Mouse (Mus musculus): ENCODE data around the gene Timp1.

Timp1 gene

GRCm38 (mm10) chrX:20869962-20870513 is at the start of gene Timp1:
Gene Timp1, plus strand, starts transcription at chrX:20870166.
- TF ChIP-seq GATA4 (IDR thresholded peaks at IDR 0.05; ENCODE audit: insufficient replicate concordance, low read length) = no peak

- TF ChIP-seq GATA4 (IDR thresholded peaks at IDR 0.05; ENCODE audit: insufficient replicate concordance, low read length) = no peak
Observed at GRCm38 (mm10) chrX:20828934-20829333, 41.0 kb upstream of the Timp1 start.

- no peak for TF ChIP-seq GATA4 (IDR thresholded peaks at IDR 0.05; ENCODE audit: insufficient replicate concordance, low read length)
Observed at GRCm38 (mm10) chrX:20847232-20847631, 22.7 kb upstream of the Timp1 start.

- no peak for TF ChIP-seq GATA4 (IDR thresholded peaks at IDR 0.05; ENCODE audit: insufficient replicate concordance, low read length)
Observed at GRCm38 (mm10) chrX:20847816-20848215, 22.1 kb upstream of the Timp1 start.

- TF ChIP-seq GATA4 (IDR thresholded peaks at IDR 0.05; ENCODE audit: insufficient replicate concordance, low read length) = no peak
Observed at GRCm38 (mm10) chrX:20848256-20848984, 21.5 kb upstream of the Timp1 start.

- TF ChIP-seq GATA4 (IDR thresholded peaks at IDR 0.05; ENCODE audit: insufficient replicate concordance, low read length) = no peak
Observed at GRCm38 (mm10) chrX:20853794-20854193, 16.2 kb upstream of the Timp1 start.

GRCm38 (mm10) chrX:20861453-20862104 is 8.4 kb upstream of the Timp1 start:
- no peak for TF ChIP-seq GATA4 (IDR thresholded peaks at IDR 0.05; ENCODE audit: insufficient replicate concordance, low read length)

- TF ChIP-seq GATA4 (IDR thresholded peaks at IDR 0.05; ENCODE audit: insufficient replicate concordance, low read length) = no peak
Observed at GRCm38 (mm10) chrX:20862105-20863065, 7.6 kb upstream of the Timp1 start.

- no peak for TF ChIP-seq GATA4 (IDR thresholded peaks at IDR 0.05; ENCODE audit: insufficient replicate concordance, low read length)
Observed at GRCm38 (mm10) chrX:20863161-20864101, 6.5 kb upstream of the Timp1 start.

GRCm38 (mm10) chrX:20868091-20868490 is 1.9 kb upstream of the Timp1 start:
- TF ChIP-seq GATA4 (IDR thresholded peaks at IDR 0.05; ENCODE audit: insufficient replicate concordance, low read length) = no peak

- no peak for TF ChIP-seq GATA4 (IDR thresholded peaks at IDR 0.05; ENCODE audit: insufficient replicate concordance, low read length)
Observed at GRCm38 (mm10) chrX:20869203-20869602, 763 bp upstream of the Timp1 start.

- no peak for TF ChIP-seq GATA4 (IDR thresholded peaks at IDR 0.05; ENCODE audit: insufficient replicate concordance, low read length)
Observed at GRCm38 (mm10) chrX:20872928-20873500, 3.0 kb downstream of the Timp1 start.

- no peak for TF ChIP-seq GATA4 (IDR thresholded peaks at IDR 0.05; ENCODE audit: insufficient replicate concordance, low read length)
Observed at GRCm38 (mm10) chrX:20875241-20875640, 5.3 kb downstream of the Timp1 start.

GRCm38 (mm10) chrX:20910074-20910473 is 40.1 kb downstream of the Timp1 start:
- no peak for TF ChIP-seq GATA4 (IDR thresholded peaks at IDR 0.05; ENCODE audit: insufficient replicate concordance, low read length)
